Mouse (Mus musculus) frontal cortex, adult 2 months (tissue): Measurements from ENCODE around the gene 1700001C02Rik. TPM values are rescaled to one million over a fixed set of nuclear protein-coding genes. Genes with fewer than 3 reads are reported as not detected.

Experiments used
- DNase-seq, 2 experiments: peaks; one replicate each; pipeline ENCODE4 v3.0.0; 2022; ENCODE audit warnings: low spot score in 1 of 2; ENCODE audit errors: extremely low spot score in 1 of 2
- polyA plus RNA-seq: library from polyadenylated mRNA; depleted of rRNA; stranded (reverse); fragments of >200 nt; gene quantifications from 2 replicates; pipeline ENCODE4 v1.2.3, GENCODE M21; 2012; rRNA removed

The 1700001C02Rik gene
- polyA plus RNA-seq, 1 experiment = not detected

- DNase-seq = no peak
These were observed 27.9 kb downstream of the 1700001C02Rik start for GRCm38 (mm10) chr5:30493723-30494122.

GRCm38 (mm10) chr5:30494606-30495005 lies 28.8 kb downstream of the 1700001C02Rik start:
- DNase-seq = no peak

- DNase-seq = no peak
These were observed 29.4 kb downstream of the 1700001C02Rik start for GRCm38 (mm10) chr5:30495288-30495687.

- no peak for DNase-seq
These were observed 31.0 kb downstream of the 1700001C02Rik start for GRCm38 (mm10) chr5:30496821-30497220.

- no peak for DNase-seq
These were observed 31.5 kb downstream of the 1700001C02Rik start for GRCm38 (mm10) chr5:30497299-30497698.

- no peak for DNase-seq
These were observed 47.3 kb downstream of the 1700001C02Rik start for GRCm38 (mm10) chr5:30513111-30513510.

- DNase-seq = peak in 1 of 2 experiments; percentile 73
These were observed 50.5 kb downstream of the 1700001C02Rik start for GRCm38 (mm10) chr5:30516376-30516775.

- DNase-seq = no peak
These were observed 52.3 kb downstream of the 1700001C02Rik start for GRCm38 (mm10) chr5:30518108-30518507.

GRCm38 (mm10) chr5:30518547-30518946 lies 52.7 kb downstream of the 1700001C02Rik start:
- no peak for DNase-seq

- DNase-seq = no peak
These were observed 53.6 kb downstream of the 1700001C02Rik start for GRCm38 (mm10) chr5:30519494-30519893.

- no peak for DNase-seq
These were observed 54.4 kb downstream of the 1700001C02Rik start for GRCm38 (mm10) chr5:30520214-30520732.

GRCm38 (mm10) chr5:30522406-30522805 lies 56.6 kb downstream of the 1700001C02Rik start:
- DNase-seq = no peak

GRCm38 (mm10) chr5:30523131-30523530 lies 57.3 kb downstream of the 1700001C02Rik start:
- DNase-seq = no peak

GRCm38 (mm10) chr5:30524213-30524612 lies 58.4 kb downstream of the 1700001C02Rik start:
- DNase-seq = no peak

- DNase-seq = peak in 1 of 2 experiments; percentile 27
These were observed 60.3 kb downstream of the 1700001C02Rik start for GRCm38 (mm10) chr5:30525920-30526836.

- DNase-seq = no peak
These were observed 61.3 kb downstream of the 1700001C02Rik start for GRCm38 (mm10) chr5:30527129-30527528.

- DNase-seq = no peak
These were observed 63.1 kb downstream of the 1700001C02Rik start for GRCm38 (mm10) chr5:30528906-30529305.

Other genes with a start within 250 kb of the 1700001C02Rik start
- gene Selenoi, start 233.5 kb upstream of the 1700001C02Rik start, polyA plus RNA-seq = 27.6 and 29.0 TPM in 2 replicates
- gene Drc1, start 184.7 kb upstream of the 1700001C02Rik start, polyA plus RNA-seq = 8.8 and 11.5 TPM in 2 replicates
- 12.0 and 12.6 TPM in 2 replicates for gene Otof, start 4.1 kb upstream of the 1700001C02Rik start, polyA plus RNA-seq
- gene Cib4, start 79.8 kb downstream of the 1700001C02Rik start, polyA plus RNA-seq = not detected in 2 replicates
- gene Kcnk3, start 122.1 kb downstream of the 1700001C02Rik start, polyA plus RNA-seq = 18.0 and 23.1 TPM in 2 replicates
- 56.5 and 56.9 TPM in 2 replicates for gene Slc35f6, start 181.9 kb downstream of the 1700001C02Rik start, polyA plus RNA-seq
- gene Cenpa, start 200.7 kb downstream of the 1700001C02Rik start, polyA plus RNA-seq = 3.5 and 4.3 TPM in 2 replicates
- gene Dpysl5, start 245.5 kb downstream of the 1700001C02Rik start, polyA plus RNA-seq = 39.6 and 40.3 TPM in 2 replicates